Mouse (Mus musculus): ENCODE measurements around the gene Emc9.

DNA sequence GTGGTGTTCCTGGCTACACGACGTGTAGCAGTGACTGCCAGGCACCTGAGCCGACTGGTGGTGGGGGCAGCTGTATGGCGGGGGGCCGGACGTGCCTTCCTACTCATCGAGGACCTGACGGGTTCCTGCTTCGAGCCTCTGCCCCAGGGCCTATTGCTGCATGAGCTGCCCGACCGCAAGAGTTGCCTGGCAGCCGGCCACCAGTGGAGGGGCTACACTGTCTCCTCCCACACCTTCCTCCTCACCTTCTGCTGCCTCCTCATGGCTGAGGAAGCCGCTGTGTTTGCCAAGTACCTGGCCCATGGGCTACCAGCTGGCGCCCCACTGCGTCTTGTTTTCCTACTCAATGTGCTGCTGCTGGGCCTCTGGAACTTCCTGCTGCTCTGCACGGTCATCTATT lies 8.7 kb downstream of the Emc9 start:
- TF ChIP-seq POLR2A (IDR thresholded peaks at IDR 0.05; ENCODE audit: insufficient read depth, low read depth, low read length) (no peak), CTCF (IDR thresholded peaks at IDR 0.05) (no peak), EP300 (IDR thresholded peaks at IDR 0.05; ENCODE audit: insufficient read depth, low read depth, low read length) (no peak)

All from heart, adult 2 months (tissue).